Mouse (Mus musculus) liver, embryonic 11.5 days (tissue): ENCODE results near the gene Rmnd1. TPM values are rescaled to one million over a fixed set of nuclear protein-coding genes. Genes with fewer than 3 reads are reported as not detected.

Source experiments
- ATAC-seq: fragments of 200-750 bp; cut with Nextera tagmentation; replicated peaks from 2 replicates; pipeline ENCODE4 v1.8.0; 2017; ENCODE audit warnings: moderate number of reproducible peaks, mild to moderate bottlenecking, moderate TSS enrichment, moderate library complexity; ENCODE audit not compliant: low FRiP score
- DNase-seq: peaks from one replicate; pipeline ENCODE4 v3.0.0-alpha.2; 2017; ENCODE audit warnings: low spot score
- H3K27ac ChIP-seq: fragments of 300-500 bp; sonication (generic); 2 replicates; pipeline ENCODE4 v1.5.1; 2014; ENCODE audit warnings: mild to moderate bottlenecking, low read depth, low read length, control low read depth
- H3K27me3 ChIP-seq: fragments of 300-500 bp; sonication (generic); replicated peaks from 2 replicates; pipeline ENCODE4 v1.6.1; 2014; ENCODE audit warnings: low read length, mixed read lengths; ENCODE audit not compliant: control insufficient read depth, insufficient read depth
- H3K36me3 ChIP-seq: fragments of 300-500 bp; sonication (generic); 2 replicates; pipeline ENCODE4 v1.6.1; 2014; ENCODE audit warnings: mild to moderate bottlenecking, low read length, moderate library complexity, mixed read lengths; ENCODE audit not compliant: control insufficient read depth, insufficient read depth
- H3K4me1 ChIP-seq: fragments of 300-500 bp; sonication (generic); replicated peaks from 2 replicates; pipeline ENCODE4 v1.6.1; 2014; ENCODE audit warnings: low read length, mixed read lengths; ENCODE audit not compliant: control insufficient read depth, insufficient read depth
- H3K4me2 ChIP-seq: fragments of 300-500 bp; sonication (generic); 2 replicates; pipeline ENCODE4 v1.6.1; 2014; ENCODE audit warnings: mild to moderate bottlenecking, control low read depth, moderate library complexity
- H3K4me3 ChIP-seq: fragments of 300-500 bp; sonication (generic); 2 replicates; pipeline ENCODE4 v1.5.1; 2014; ENCODE audit warnings: low read depth, low read length, control low read depth
- H3K9ac ChIP-seq: fragments of 300-500 bp; sonication (generic); 2 replicates; pipeline ENCODE4 v1.6.1; 2014; ENCODE audit warnings: low read depth, low read length, control low read depth
- H3K9me3 ChIP-seq: fragments of 300-500 bp; sonication (generic); 2 replicates; pipeline ENCODE4 v1.6.1; 2016; ENCODE audit warnings: low read length, inconsistent platforms, mixed read lengths; ENCODE audit not compliant: control insufficient read depth
- WGBS: fragments of 180-500 bp; shearing (Covaris S2); extraction: QIAGEN DNeasy Blood & Tissue Kit; methylation state at CpG from one replicate; pipeline ENCODE4 v1.1.7; 2014; 5-methylcytosine and 5-hydroxymethylcytosine counted together
- polyA plus RNA-seq: library from polyadenylated mRNA; unstranded; fragments of >200 nt; fragmentation: Nextera tagmentation; extraction: Ambion mirVana; gene quantifications from 2 replicates; pipeline ENCODE4 v1.2.1, GENCODE M21; 2014

Gene Rmnd1
- polyA plus RNA-seq, 1 experiment from 2014 or later: 60.3 TPM

GRCm38 (mm10) chr10:4354371-4355260 is 77.6 kb downstream of the Rmnd1 start:
- no peak overlapping the region for H3K4me3 ChIP-seq
- H3K9ac ChIP-seq: no peak overlapping the region
- H3K4me2 ChIP-seq: no peak overlapping the region
- 86% methylated on average over 38 of the region's 38 CpGs for WGBS
- no peaks in the 10 kb centered on the region for H3K36me3 ChIP-seq
- no peaks in the 10 kb centered on the region for H3K4me1 ChIP-seq
- ATAC-seq: no peak
- no peaks in the 10 kb centered on the region for H3K9me3 ChIP-seq
- no peak for DNase-seq
- no peaks in the 10 kb centered on the region for H3K27me3 ChIP-seq
- H3K27ac ChIP-seq: no peak overlapping the region

Other genes starting within 250 kb of the Rmnd1 start
- gene Akap12, start 166.0 kb downstream of the Rmnd1 start, polyA plus RNA-seq: 12.0 and 12.1 TPM in 2 replicates
- 11.7 and 12.3 TPM in 2 replicates for gene Zbtb2, start 44.3 kb downstream of the Rmnd1 start, polyA plus RNA-seq
- gene Armt1, start 79 bp upstream of the Rmnd1 start, polyA plus RNA-seq: 30.1 and 33.4 TPM in 2 replicates
- gene Ccdc170, start 50.1 kb upstream of the Rmnd1 start, polyA plus RNA-seq: not detected in 2 replicates
- gene Esr1, start 179.2 kb upstream of the Rmnd1 start, polyA plus RNA-seq: 0.05 and 0.14 TPM in 2 replicates